Mouse (Mus musculus): ENCODE data around the gene Rab8b.
"Not testable (repeated sequence)": the region's sequence is repeated elsewhere in the genome, so short reads cannot be mapped to it uniquely, and the experiment has no call there.

Rab8b gene

DNA sequence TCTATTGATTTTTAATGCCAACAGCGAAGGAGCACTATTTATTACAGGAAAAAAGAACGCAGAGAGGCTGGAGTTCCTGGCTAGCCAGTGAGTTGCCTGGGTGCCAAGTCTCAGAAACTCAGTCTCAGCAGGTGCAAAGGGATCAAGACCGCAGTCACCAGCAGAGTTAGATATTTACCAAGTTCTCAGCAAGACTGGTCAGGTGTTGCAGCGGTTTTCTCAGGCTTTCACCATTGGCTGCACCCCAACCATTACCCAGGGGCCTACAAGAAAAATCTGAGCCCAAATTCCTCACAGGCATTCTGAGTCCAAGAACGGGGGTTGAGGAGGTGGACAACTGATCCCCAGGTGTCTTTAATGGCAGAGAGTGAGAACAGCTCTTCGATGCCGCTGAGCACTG is 85.6 kb downstream of the Rab8b start:
- DNase-seq = peak; percentile 18 to 26

DNA sequence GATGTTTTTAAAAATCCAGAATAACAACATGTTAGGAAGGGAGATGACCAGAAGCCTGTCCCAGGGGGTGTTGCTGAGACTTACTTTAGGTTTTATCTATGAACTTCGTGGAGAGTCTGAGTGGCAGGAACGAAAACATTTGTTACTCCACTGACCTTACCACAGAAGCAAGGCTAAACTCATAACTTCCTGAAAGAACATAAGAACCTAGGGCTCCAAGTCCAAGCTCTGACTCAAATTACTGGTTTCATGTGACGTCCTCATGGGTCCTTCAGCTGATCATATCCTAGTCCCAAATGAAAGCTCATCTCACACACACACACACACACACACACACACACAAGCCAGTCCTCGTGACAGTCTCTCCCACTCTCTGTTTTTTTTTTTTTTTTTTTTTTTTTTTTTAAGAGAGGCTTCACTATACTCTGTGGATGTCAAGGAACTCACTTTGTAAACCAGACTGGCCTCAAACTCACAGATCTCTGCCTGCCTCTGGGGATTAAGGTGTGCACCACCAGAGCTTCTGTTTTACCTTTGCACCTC is 87.0 kb downstream of the Rab8b start:
- no peak for DNase-seq

DNA sequence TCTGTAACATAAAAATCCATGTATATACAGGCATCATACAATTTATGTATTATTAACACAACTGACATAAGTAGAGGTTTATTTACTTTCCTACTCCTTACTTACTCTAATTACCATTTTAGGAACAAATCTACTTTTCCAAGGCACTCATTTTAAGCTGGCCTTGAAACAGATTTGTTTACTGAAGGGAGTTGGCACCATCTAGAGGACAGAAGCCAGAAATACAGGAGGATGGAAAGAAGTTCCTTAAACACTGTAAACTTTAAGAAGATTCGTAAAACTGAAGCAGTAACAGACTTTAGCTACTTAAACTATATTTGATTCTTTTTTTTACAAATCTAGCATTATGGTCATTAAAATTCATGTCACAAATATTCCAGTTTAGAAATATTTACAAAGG is 93.5 kb downstream of the Rab8b start:
- peak; percentile 46 to 50 for DNase-seq

DNA sequence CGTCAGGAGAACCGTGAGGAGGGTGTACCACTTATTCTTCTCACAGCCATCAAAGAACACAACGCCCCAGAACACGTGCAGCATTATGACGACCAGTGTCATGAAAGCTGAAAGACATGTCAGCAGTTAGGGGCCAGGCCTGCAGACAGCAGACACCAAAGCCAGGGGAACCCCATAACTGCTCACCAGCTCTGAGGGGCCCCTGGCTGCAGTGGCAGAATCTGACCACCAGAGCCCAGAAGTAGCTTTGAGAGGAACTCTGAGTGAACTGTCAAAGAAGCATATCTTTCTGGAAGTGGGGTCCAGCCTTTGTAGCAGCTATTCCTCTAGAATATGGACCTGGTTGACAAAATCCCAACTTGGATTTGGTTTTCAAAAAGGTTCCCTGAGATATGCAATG is 97.2 kb downstream of the Rab8b start:
- DNase-seq = not testable (repeated sequence)

DNA sequence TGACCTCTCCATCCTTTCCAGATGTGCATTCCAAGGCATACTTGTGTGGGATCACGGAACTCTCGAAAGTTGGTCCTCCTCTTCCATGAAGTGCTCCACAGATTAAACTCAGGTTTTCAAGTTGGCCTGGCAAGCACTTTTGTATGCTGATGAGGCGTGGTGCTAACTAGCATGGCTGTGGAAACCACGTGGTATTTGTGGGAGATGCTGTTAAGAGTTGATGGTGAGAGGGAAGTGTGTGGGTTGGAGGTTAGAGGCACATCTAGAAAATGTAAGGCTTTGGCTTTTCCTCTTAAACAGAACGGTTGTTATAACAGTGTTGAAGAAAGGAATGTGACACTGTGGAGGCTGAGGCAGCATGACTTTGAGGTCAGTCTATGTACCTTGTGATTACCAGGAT is 98.5 kb downstream of the Rab8b start:
- no peak for DNase-seq

DNA sequence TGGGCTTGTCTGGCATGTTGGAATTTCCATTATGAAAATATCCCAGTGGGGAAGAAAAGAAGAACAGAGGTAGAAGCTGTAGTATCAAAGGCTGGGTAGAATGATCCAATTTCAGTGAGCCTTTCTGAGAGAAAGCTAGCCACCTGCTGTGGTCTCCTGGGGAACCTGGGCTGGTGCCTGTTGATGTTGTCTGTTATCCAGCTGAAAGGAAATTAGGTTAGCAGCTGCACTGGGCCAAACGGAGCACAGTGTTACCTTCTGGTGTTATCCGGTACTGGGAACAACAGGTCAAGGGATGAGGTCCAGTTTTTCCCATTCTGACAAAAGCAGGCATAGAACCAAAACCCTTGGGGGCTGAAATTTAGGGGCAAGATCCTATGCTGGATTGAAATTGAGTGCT is 106.1 kb downstream of the Rab8b start:
- DNase-seq = no peak

DNA sequence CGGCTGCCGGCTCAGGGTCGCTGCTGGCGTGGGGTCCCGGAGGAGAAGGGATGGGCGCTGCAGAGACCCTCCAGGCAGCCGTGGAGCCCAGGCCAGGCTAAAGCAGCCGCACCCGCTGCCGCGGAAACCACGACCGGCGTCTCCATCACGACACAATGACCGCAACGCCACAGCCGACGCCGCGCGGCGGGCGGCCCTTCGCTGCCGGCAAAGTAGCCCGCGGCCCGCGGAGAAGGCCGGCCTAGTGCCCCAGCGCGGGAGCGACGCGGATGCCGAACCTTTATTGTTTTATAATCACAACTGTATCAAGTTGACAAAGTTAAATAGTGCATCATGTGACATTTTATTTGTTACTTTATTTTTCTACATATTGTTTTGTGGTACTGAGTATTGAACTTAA is 113.5 kb downstream of the Rab8b start:
- not testable (repeated sequence) for DNase-seq

DNA sequence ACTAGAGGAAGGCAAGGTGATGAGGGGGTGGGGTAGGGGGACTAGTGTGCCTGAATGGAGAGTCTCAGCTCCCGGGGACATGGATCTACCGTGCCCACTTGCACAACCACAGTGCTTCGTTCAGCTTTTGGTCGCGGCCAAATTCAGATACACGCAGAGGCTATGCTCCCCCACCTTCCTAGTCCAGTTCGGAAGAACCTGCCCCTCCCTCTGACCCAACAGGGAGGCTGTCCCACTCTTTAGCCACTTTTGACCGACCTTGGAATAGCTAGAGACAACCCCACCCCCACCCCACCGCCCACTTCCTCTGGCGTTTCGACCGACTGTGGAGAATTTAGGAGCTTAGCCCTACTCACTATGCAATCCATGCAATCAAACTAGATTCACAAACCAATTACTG is 117.5 kb downstream of the Rab8b start:
- no peak for DNase-seq

DNA sequence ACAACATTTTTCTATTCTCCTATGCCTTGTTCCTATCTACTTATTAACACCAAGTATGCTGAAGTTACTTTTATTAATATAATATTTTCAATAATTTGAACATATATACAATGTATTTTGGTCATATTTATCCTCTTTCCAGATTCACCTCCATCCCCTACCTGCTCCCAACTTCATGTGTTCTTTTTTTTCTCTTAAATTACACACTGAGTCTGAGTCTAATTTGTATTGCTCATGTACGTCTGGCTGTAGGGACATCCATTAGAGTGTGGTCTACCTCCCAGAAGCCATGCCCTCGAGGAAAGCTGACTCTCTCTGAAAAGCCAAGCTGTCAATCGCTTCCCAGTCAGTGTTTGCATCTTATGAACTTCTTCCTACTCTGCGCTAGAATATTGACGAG is 122.7 kb downstream of the Rab8b start, which contains the start of gene Gm10647:
Gene Gm10647 (plus strand): TSS at position 301 of the 400 bp plus-strand sequence.
- no peak for DNase-seq

DNA sequence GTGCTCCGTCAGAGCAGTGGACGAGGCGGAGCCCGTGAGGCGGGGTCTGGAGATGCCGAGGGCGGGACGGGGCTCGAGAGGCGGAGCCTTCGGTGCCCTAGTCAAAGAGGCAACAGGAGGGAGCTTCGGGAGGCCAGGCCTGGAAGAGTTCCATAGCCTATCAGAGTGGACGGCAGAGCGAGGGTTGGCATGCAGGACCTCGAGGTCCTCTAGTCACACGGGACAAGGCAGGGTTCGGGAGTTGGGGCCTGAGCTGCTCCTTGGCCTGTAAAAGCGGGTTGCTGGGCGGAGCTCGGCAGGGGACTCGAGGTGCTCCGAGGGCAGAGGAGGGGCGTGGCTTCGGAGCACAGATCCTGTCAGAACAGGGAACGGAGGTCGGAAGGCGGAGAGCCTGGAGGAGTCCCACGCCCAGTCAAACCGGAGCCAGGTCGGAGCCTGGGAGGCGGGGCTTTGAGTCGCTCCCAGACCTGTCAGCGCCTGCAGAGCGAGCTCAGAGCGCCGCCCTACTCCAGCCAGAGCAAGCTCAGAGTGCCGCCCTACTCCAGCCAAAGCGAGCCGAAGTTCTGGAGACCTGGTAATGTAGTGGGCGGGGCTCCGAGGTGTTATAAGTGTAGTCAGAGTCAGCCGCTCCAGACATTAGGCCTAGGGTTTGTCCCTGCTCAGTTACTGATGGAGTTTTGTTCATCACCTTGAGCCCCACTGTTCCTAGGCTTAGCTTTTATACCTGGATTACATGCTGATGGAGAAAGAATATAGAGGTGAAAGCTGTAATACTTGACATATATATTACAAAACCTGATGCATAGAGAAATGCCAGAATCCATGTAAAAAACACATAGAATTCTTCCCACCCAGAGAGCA is 123.8 kb downstream of the Rab8b start, which contains the start of gene Aph1b:
Gene Aph1b (minus strand): TSS at position 27 of the 861 bp plus-strand sequence.
- peak; percentile 97 to 99 for DNase-seq

DNA sequence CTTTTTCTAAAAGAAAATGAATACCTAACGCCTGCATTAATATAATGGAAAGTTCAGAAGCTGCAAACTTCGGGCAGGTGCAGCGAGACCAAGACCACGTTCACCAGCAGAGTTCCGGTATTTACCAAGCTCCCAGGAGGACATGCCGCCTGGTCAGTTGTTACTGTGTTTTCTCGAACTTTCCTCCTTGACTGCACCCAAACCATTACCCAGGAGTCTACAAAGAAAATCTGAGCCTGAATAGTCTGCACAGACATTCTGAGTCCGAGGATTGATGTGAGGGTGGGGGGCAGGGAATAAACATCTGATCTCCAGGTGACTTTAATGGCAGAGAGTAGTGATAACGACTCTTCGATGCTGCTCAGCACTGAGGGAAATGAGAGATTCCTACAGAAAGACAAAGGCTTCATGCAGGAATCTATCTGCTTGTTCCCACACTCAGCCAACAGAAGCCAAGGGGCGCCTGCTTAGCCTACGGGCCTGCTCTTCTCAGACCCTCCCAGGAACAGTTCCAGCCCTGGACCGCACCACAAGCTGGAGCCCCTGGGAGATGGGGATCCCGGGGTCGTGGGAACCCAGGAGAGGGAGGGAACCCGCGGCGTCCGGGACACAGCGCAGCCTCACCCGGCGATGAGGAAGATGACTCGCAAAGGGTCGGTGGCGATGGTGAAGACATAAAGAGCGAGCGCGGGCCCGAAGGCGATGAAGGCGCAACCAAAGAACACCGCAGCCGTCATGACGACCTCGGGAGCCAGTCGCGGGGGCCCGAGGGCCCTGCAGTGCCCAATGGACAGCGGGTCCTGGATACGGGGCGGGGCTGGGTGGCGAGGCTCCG is 124.6 kb downstream of the Rab8b start:
- peak; percentile 18 to 40 for DNase-seq
